Mouse (Mus musculus): ENCODE measurements at regions not wholly inside any gene's neighbourhood (a gene's known extent, or its start where the extent isn't known, plus 50 kb on each side); places are given as distances from the start of the nearest gene placed in this dataset.

GRCm38 (mm10) chr17:75768654-75769053, 216.9 kb upstream of the Fam98a start:
- intact Hi-C loops (cut with DNase I) = no loop called here

GRCm38 (mm10) chr17:75763391-75763790, 211.6 kb upstream of the Fam98a start:
- intact Hi-C loops (cut with DNase I) = no loop called here
- DNase-seq = no peak

More at GRCm38 (mm10) chr17:75768654-75769053, 216.9 kb upstream of the Fam98a start:
- no peak for DNase-seq

GRCm38 (mm10) chr17:75756487-75756886, 204.7 kb upstream of the Fam98a start:
- intact Hi-C loops (cut with DNase I) = no loop called here
- DNase-seq = no peak

GRCm38 (mm10) chr17:75716458-75716857, 164.7 kb upstream of the Fam98a start:
- no peak for DNase-seq
- intact Hi-C loops (cut with DNase I) = no loop called here

GRCm38 (mm10) chr17:75714578-75714977, 162.8 kb upstream of the Fam98a start:
- intact Hi-C loops (cut with DNase I) = no loop called here
- DNase-seq = no peak

- no peak for DNase-seq
- intact Hi-C loops (cut with DNase I) = no loop called here
These were observed 162.3 kb upstream of the Fam98a start for GRCm38 (mm10) chr17:75714059-75714458.

GRCm38 (mm10) chr17:75707687-75708086, 155.9 kb upstream of the Fam98a start:
- intact Hi-C loops (cut with DNase I) = no loop called here
- DNase-seq = no peak

- no peak for DNase-seq
- intact Hi-C loops (cut with DNase I) = no loop called here
These were observed 153.6 kb upstream of the Fam98a start for GRCm38 (mm10) chr17:75705357-75705756.

- DNase-seq = no peak
- intact Hi-C loops (cut with DNase I) = no loop called here
These were observed 152.1 kb upstream of the Fam98a start for GRCm38 (mm10) chr17:75703865-75704264.

GRCm38 (mm10) chr17:75696729-75697103, 145.0 kb upstream of the Fam98a start:
- intact Hi-C loops (cut with DNase I) = no loop called here
- DNase-seq = no peak

- intact Hi-C loops (cut with DNase I) = no loop called here
- DNase-seq = no peak
These were observed 144.5 kb upstream of the Fam98a start for GRCm38 (mm10) chr17:75696103-75696728.

GRCm38 (mm10) chr17:75685927-75686326, 134.2 kb upstream of the Fam98a start:
- intact Hi-C loops (cut with DNase I) = no loop called here
- no peak for DNase-seq

- intact Hi-C loops (cut with DNase I) = no loop called here
- DNase-seq = peak; percentile 13
These were observed 95.2 kb upstream of the Fam98a start for GRCm38 (mm10) chr17:75646982-75647381.

GRCm38 (mm10) chr17:75644698-75645097, 93.0 kb upstream of the Fam98a start:
- no peak for DNase-seq
- intact Hi-C loops (cut with DNase I) = no loop called here

GRCm38 (mm10) chr17:75642311-75642710, 90.6 kb upstream of the Fam98a start:
- no peak for DNase-seq
- intact Hi-C loops (cut with DNase I) = no loop called here

- DNase-seq = no peak
These were observed 89.3 kb upstream of the Fam98a start for GRCm38 (mm10) chr17:75641010-75641498.

GRCm38 (mm10) chr17:75640575-75640974, 88.8 kb upstream of the Fam98a start:
- intact Hi-C loops (cut with DNase I) = no loop called here
- DNase-seq = no peak

More at GRCm38 (mm10) chr17:75641010-75641498, 89.3 kb upstream of the Fam98a start:
- intact Hi-C loops (cut with DNase I) = no loop called here

GRCm38 (mm10) chr17:75629857-75630256, 78.1 kb upstream of the Fam98a start:
- intact Hi-C loops (cut with DNase I) = no loop called here
- peak; percentile 10 for DNase-seq

GRCm38 (mm10) chr17:75619472-75619871, 67.7 kb upstream of the Fam98a start:
- intact Hi-C loops (cut with DNase I) = no loop called here
- DNase-seq = no peak

GRCm38 (mm10) chr17:75618514-75618913, 66.8 kb upstream of the Fam98a start:
- DNase-seq = no peak
- intact Hi-C loops (cut with DNase I) = no loop called here

GRCm38 (mm10) chr17:75617280-75617679, 65.5 kb upstream of the Fam98a start:
- intact Hi-C loops (cut with DNase I) = no loop called here
- DNase-seq = no peak

- intact Hi-C loops (cut with DNase I) = no loop called here
- DNase-seq = peak; percentile 45
These were observed 63.6 kb upstream of the Fam98a start for GRCm38 (mm10) chr17:75615335-75615734.

Measured in left cerebral cortex, postnatal 4 days (tissue).